Mouse (Mus musculus) liver, postnatal 0 days (tissue): Measurements from ENCODE around the gene Adipor2.

Source experiments
- CTCF ChIP-seq: sonication (generic); IDR thresholded peaks from 2 replicates; pipeline ENCODE4 v1.5.1; 2016; ENCODE audit warnings: antibody characterized with exemption, low read depth
- EP300 ChIP-seq: IDR thresholded peaks from 2 replicates; pipeline ENCODE4 v1.6.1; 2016; ENCODE audit warnings: antibody characterized with exemption, low read depth, mild to moderate bottlenecking

DNA sequence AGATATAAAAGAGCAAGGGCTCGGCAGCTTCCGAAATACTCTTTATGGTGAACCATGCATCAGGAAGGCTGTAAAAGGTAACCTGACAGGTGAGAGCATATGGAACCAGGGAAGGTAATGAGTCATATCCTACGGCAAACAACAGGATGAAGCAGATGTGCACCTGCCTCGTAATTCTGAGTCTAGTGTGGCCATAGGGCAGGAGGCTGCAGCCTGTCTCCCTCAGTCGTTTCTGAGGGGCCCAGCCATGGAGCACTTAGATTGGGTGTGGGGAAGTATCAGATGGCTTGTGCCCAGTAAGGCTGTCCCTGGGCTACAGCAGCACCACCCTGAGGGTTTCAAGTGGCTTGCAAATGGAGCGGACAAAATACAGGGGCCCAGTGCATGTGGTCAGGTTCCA is 65.0 kb downstream of the Adipor2 start:
- TF ChIP-seq CTCF: no peak
- no peak for TF ChIP-seq EP300
